Mouse (Mus musculus): ENCODE measurements around the gene Runx1. TPM values are rescaled to one million over a fixed set of nuclear protein-coding genes. Genes with fewer than 3 reads are reported as not detected.
A peak's percentile ranks its signal among the peaks of the same experiment; 100 is the strongest.

The Runx1 gene
- polyA plus RNA-seq, 1 experiment = 2.4 TPM

GRCm38 (mm10) chr16:92705564-92706458 is 120.1 kb downstream of the Runx1 start:
- TF ChIP-seq EP300 (IDR thresholded peaks at IDR 0.05; ENCODE audit: insufficient read depth, low read depth, low read length) = no peak
- TF ChIP-seq CTCF (IDR thresholded peaks at IDR 0.05; ENCODE audit: low read depth, low read length) = no peak
- no peak for TF ChIP-seq POLR2A (IDR thresholded peaks at IDR 0.05; ENCODE audit: insufficient read depth, low read length)
- Histone ChIP-seq H3K27ac (ENCODE audit: insufficient read depth, low read length) (no peak overlapping the region), H3K9me3 (replicated peaks; ENCODE audit: control insufficient read depth, insufficient read depth, low read length, poor library complexity, severe bottlenecking) (no peaks in the 10 kb centered on the region), H3K9ac (ENCODE audit: low read depth, poor library complexity, severe bottlenecking) (no peak overlapping the region), H3K27me3 (ENCODE audit: control insufficient read depth, insufficient read depth, low read length, poor library complexity, severe bottlenecking) (no peaks in the 10 kb centered on the region), H3K4me1 (ENCODE audit: control insufficient read depth, insufficient read depth, low read length) (no peaks in the 10 kb centered on the region), H3K4me3 (ENCODE audit: low read depth, low read length) (no peak overlapping the region), H3K36me3 (ENCODE audit: control insufficient read depth, insufficient read depth, low read length, poor library complexity, severe bottlenecking) (no peaks in the 10 kb centered on the region)

GRCm38 (mm10) chr16:92703850-92704249 is 122.1 kb downstream of the Runx1 start:
- Histone ChIP-seq H3K27me3 (ENCODE audit: control insufficient read depth, insufficient read depth, low read length, poor library complexity, severe bottlenecking) (no peaks in the 10 kb centered on the region), H3K9me3 (replicated peaks; ENCODE audit: control insufficient read depth, insufficient read depth, low read length, poor library complexity, severe bottlenecking) (no peaks in the 10 kb centered on the region)
- TF ChIP-seq EP300 (IDR thresholded peaks at IDR 0.05; ENCODE audit: insufficient read depth, low read depth, low read length) = no peak
- no peak for TF ChIP-seq CTCF (IDR thresholded peaks at IDR 0.05; ENCODE audit: low read depth, low read length)
- no peak for TF ChIP-seq POLR2A (IDR thresholded peaks at IDR 0.05; ENCODE audit: insufficient read depth, low read length)

GRCm38 (mm10) chr16:92699531-92700397 is 126.2 kb downstream of the Runx1 start:
- Histone ChIP-seq H3K9ac (ENCODE audit: low read depth, poor library complexity, severe bottlenecking) (no peak overlapping the region), H3K9me3 (replicated peaks; ENCODE audit: control insufficient read depth, insufficient read depth, low read length, poor library complexity, severe bottlenecking) (no peaks in the 10 kb centered on the region), H3K36me3 (ENCODE audit: control insufficient read depth, insufficient read depth, low read length, poor library complexity, severe bottlenecking) (no peaks in the 10 kb centered on the region), H3K4me1 (ENCODE audit: control insufficient read depth, insufficient read depth, low read length) (no peaks in the 10 kb centered on the region), H3K27ac (ENCODE audit: insufficient read depth, low read length) (no peak overlapping the region), H3K27me3 (ENCODE audit: control insufficient read depth, insufficient read depth, low read length, poor library complexity, severe bottlenecking) (peaks cover 2% of the 10 kb centered on the region; the same call in 1 of the 2 replicates), H3K4me3 (ENCODE audit: low read depth, low read length) (no peak overlapping the region)
- TF ChIP-seq CTCF (IDR thresholded peaks at IDR 0.05; ENCODE audit: low read depth, low read length) (no peak), POLR2A (IDR thresholded peaks at IDR 0.05; ENCODE audit: insufficient read depth, low read length) (no peak), EP300 (IDR thresholded peaks at IDR 0.05; ENCODE audit: insufficient read depth, low read depth, low read length) (no peak)

More at GRCm38 (mm10) chr16:92703850-92704249, 122.1 kb downstream of the Runx1 start:
- no peak overlapping the region for H3K27ac ChIP-seq (ENCODE audit: insufficient read depth, low read length)
- no peak overlapping the region for H3K9ac ChIP-seq (ENCODE audit: low read depth, poor library complexity, severe bottlenecking)
- H3K4me3 ChIP-seq (ENCODE audit: low read depth, low read length) = no peak overlapping the region
- H3K36me3 ChIP-seq (ENCODE audit: control insufficient read depth, insufficient read depth, low read length, poor library complexity, severe bottlenecking) = no peaks in the 10 kb centered on the region
- no peaks in the 10 kb centered on the region for H3K4me1 ChIP-seq (ENCODE audit: control insufficient read depth, insufficient read depth, low read length)

GRCm38 (mm10) chr16:92698612-92698998 is 127.3 kb downstream of the Runx1 start:
- Histone ChIP-seq H3K4me1 (ENCODE audit: control insufficient read depth, insufficient read depth, low read length) (no peaks in the 10 kb centered on the region), H3K36me3 (ENCODE audit: control insufficient read depth, insufficient read depth, low read length, poor library complexity, severe bottlenecking) (no peaks in the 10 kb centered on the region), H3K27me3 (ENCODE audit: control insufficient read depth, insufficient read depth, low read length, poor library complexity, severe bottlenecking) (peaks cover 2% of the 10 kb centered on the region; the same call in 1 of the 2 replicates), H3K4me3 (ENCODE audit: low read depth, low read length) (peak overlapping the region; percentile 83), H3K27ac (ENCODE audit: insufficient read depth, low read length) (no peak overlapping the region), H3K9ac (ENCODE audit: low read depth, poor library complexity, severe bottlenecking) (peak overlapping the region; percentile 64), H3K9me3 (replicated peaks; ENCODE audit: control insufficient read depth, insufficient read depth, low read length, poor library complexity, severe bottlenecking) (no peaks in the 10 kb centered on the region)
- no peak for TF ChIP-seq POLR2A (IDR thresholded peaks at IDR 0.05; ENCODE audit: insufficient read depth, low read length)
- peak; percentile 75 for TF ChIP-seq CTCF (IDR thresholded peaks at IDR 0.05; ENCODE audit: low read depth, low read length)
- TF ChIP-seq EP300 (IDR thresholded peaks at IDR 0.05; ENCODE audit: insufficient read depth, low read depth, low read length) = no peak

GRCm38 (mm10) chr16:92697737-92698611 is 128.0 kb downstream of the Runx1 start:
- TF ChIP-seq POLR2A (IDR thresholded peaks at IDR 0.05; ENCODE audit: insufficient read depth, low read length) (no peak), CTCF (IDR thresholded peaks at IDR 0.05; ENCODE audit: low read depth, low read length) (no peak), EP300 (IDR thresholded peaks at IDR 0.05; ENCODE audit: insufficient read depth, low read depth, low read length) (no peak)
- Histone ChIP-seq H3K9me3 (replicated peaks; ENCODE audit: control insufficient read depth, insufficient read depth, low read length, poor library complexity, severe bottlenecking) (no peaks in the 10 kb centered on the region), H3K36me3 (ENCODE audit: control insufficient read depth, insufficient read depth, low read length, poor library complexity, severe bottlenecking) (no peaks in the 10 kb centered on the region), H3K27me3 (ENCODE audit: control insufficient read depth, insufficient read depth, low read length, poor library complexity, severe bottlenecking) (peaks cover 2% of the 10 kb centered on the region; the same call in 1 of the 2 replicates), H3K4me1 (ENCODE audit: control insufficient read depth, insufficient read depth, low read length) (no peaks in the 10 kb centered on the region), H3K27ac (ENCODE audit: insufficient read depth, low read length) (no peak overlapping the region), H3K4me3 (ENCODE audit: low read depth, low read length) (peak overlapping the region; percentile 83), H3K9ac (ENCODE audit: low read depth, poor library complexity, severe bottlenecking) (peak overlapping the region; percentile 64)
